ENCODE assay signal across 8 mouse cellular contexts in the genomic region with DNA sequence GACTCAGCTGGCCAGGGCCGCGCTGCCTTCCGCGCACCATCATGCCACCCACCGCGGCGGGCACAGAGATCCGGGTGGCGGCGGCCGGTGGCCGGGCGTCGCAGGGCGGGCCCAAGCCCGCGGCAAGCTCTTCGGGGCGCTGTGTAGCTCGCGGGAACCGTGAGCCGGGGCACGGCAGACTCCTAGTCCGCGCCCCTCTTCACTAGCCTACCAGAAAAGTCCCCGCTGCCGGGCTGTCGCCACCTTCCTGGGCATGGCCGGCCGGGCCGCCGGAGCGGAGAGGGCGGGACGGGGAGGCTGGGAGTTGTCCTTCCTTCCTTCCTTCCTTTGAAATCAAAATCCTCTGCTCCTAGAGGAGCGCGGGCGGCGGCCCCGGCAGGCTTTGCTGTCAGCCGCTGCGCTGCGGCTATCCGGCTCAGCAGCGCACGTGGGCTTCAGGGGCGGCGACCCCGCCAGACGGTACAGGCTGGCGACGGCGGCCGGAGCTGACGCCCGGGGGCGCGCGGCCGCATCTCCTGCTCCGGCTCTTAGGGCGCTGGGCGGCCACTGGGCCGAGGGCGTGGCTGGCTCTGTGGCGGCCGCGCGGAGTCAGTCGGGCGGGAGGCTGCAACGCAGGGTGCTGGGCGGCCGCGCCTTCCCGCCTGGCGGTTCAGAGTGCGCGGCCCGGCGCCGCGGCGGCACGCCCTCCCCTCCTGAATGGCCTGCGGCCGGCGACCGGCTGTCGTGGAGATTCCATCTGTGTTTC. TPM values are rescaled to one million over a fixed set of nuclear protein-coding genes. Genes with fewer than 3 reads are reported as not detected.
A peak's percentile ranks its signal among the peaks of the same experiment; 100 is the strongest.
DNase-seq lines count a peak whose midpoint lies in the region; ATAC-seq lines count a peak whose summit lies in the region.

No protein-coding gene starts in this region.

- ATAC-seq in cerebellum, adult (ENCODE audit: insufficient number of reproducible peaks, low FRiP score, low TSS enrichment) = peak; percentile 65
- ATAC-seq in granulocyte monocyte progenitor cell, adult 5-6 weeks (replicated peaks; ENCODE audit: poor library complexity, severe bottlenecking) = peak; percentile 47
- ATAC-seq in intestine, embryonic 16.5 days = peak; percentile 86
- peak; percentile 79 for ATAC-seq in limb, embryonic 15.5 days (ENCODE audit: insufficient number of reproducible peaks, low FRiP score, low TSS enrichment, low read depth)
- peak; percentile 72 for ATAC-seq in midbrain, embryonic 16.5 days

- peaks cover 65% of the 10 kb centered on the region for H3K4me1 ChIP-seq in embryonic facial prominence, embryonic 10.5 days
- peaks cover 38% of the 10 kb centered on the region for H3K4me1 ChIP-seq in intestine, embryonic 16.5 days (ENCODE audit: control insufficient read depth, insufficient read depth, low read length)
- peaks cover 36% of the 10 kb centered on the region for H3K4me1 ChIP-seq in limb, embryonic 15.5 days
- H3K4me1 ChIP-seq in midbrain, embryonic 16.5 days (ENCODE audit: control insufficient read depth, insufficient read depth, low read length) = peaks cover 47% of the 10 kb centered on the region

- H3K4me2 ChIP-seq in intestine, embryonic 16.5 days (ENCODE audit: low read depth, low read length) = peak overlapping the region; percentile 89
- H3K4me2 ChIP-seq in limb, embryonic 15.5 days = peak overlapping the region; percentile 96
- peak overlapping the region; percentile 86 for H3K4me2 ChIP-seq in midbrain, embryonic 16.5 days (ENCODE audit: low read length)

- H3K9ac ChIP-seq in intestine, embryonic 16.5 days (ENCODE audit: low read depth, low read length) = peak overlapping the region; percentile 93
- H3K9ac ChIP-seq in limb, embryonic 15.5 days = peak overlapping the region; percentile 81
- H3K9ac ChIP-seq in midbrain, embryonic 16.5 days (ENCODE audit: low read depth, low read length) = peak overlapping the region; percentile 95

- WGBS in embryonic facial prominence, embryonic 10.5 days = under 1% methylated on average over 91 of the region's 91 CpGs
- under 1% methylated on average over 67 of the region's 91 CpGs for WGBS in intestine, embryonic 16.5 days
- WGBS in limb, embryonic 15.5 days = 0% methylated on average over 69 of the region's 91 CpGs
- under 1% methylated on average over 83 of the region's 91 CpGs for WGBS in midbrain, embryonic 16.5 days

- DNase-seq in cerebellum, adult 8-10 months = no peak
- DNase-seq in embryonic facial prominence, embryonic 10.5 days (ENCODE audit: low spot score) = peak; percentile 81
- DNase-seq in spleen, adult 18-20 months = peak; percentile 61 to 72

- no peaks in the 10 kb centered on the region for H3K27me3 ChIP-seq in embryonic facial prominence, embryonic 10.5 days (replicated peaks; ENCODE audit: low read depth, poor library complexity, severe bottlenecking)
- no peaks in the 10 kb centered on the region for H3K27me3 ChIP-seq in intestine, embryonic 16.5 days (replicated peaks; ENCODE audit: control insufficient read depth, insufficient read depth, low read length)
- no peaks in the 10 kb centered on the region for H3K27me3 ChIP-seq in limb, embryonic 15.5 days
- H3K27me3 ChIP-seq in midbrain, embryonic 16.5 days (ENCODE audit: control insufficient read depth, insufficient read depth, low read depth, low read length) = no peaks in the 10 kb centered on the region

- peak overlapping the region; percentile 89 for H3K4me3 ChIP-seq in embryonic facial prominence, embryonic 10.5 days
- peak overlapping the region; percentile 83 for H3K4me3 ChIP-seq in intestine, embryonic 16.5 days (ENCODE audit: low read length)
- peak overlapping the region; percentile 71 for H3K4me3 ChIP-seq in limb, embryonic 15.5 days
- peak overlapping the region; percentile 86 for H3K4me3 ChIP-seq in midbrain, embryonic 16.5 days (ENCODE audit: low read depth, low read length)

- peaks cover 15% of the 10 kb centered on the region for H3K36me3 ChIP-seq in embryonic facial prominence, embryonic 10.5 days (replicated peaks)
- no peaks in the 10 kb centered on the region for H3K36me3 ChIP-seq in intestine, embryonic 16.5 days (ENCODE audit: control insufficient read depth, insufficient read depth, low read length)
- H3K36me3 ChIP-seq in limb, embryonic 15.5 days = peaks cover 4% of the 10 kb centered on the region; the same call in 1 of the 2 replicates
- H3K36me3 ChIP-seq in midbrain, embryonic 16.5 days (ENCODE audit: control insufficient read depth, insufficient read depth, low read length) = no peaks in the 10 kb centered on the region

- peaks cover 6% of the 10 kb centered on the region; the same call in 1 of the 2 replicates for H3K9me3 ChIP-seq in embryonic facial prominence, embryonic 10.5 days
- H3K9me3 ChIP-seq in intestine, embryonic 16.5 days (ENCODE audit: control insufficient read depth, low read length) = peaks cover 3% of the 10 kb centered on the region; the same call in 1 of the 2 replicates
- H3K9me3 ChIP-seq in limb, embryonic 15.5 days = no peaks in the 10 kb centered on the region
- no peaks in the 10 kb centered on the region for H3K9me3 ChIP-seq in midbrain, embryonic 16.5 days (replicated peaks; ENCODE audit: control insufficient read depth, low read length, poor library complexity, severe bottlenecking)

- H3K27ac ChIP-seq in embryonic facial prominence, embryonic 10.5 days (replicated peaks) = peak overlapping the region; percentile 99
- peak overlapping the region; percentile 99 for H3K27ac ChIP-seq in intestine, embryonic 16.5 days (ENCODE audit: low read length)
- H3K27ac ChIP-seq in limb, embryonic 15.5 days = peak overlapping the region; percentile 93
- peak overlapping the region; percentile 94 for H3K27ac ChIP-seq in midbrain, embryonic 16.5 days (ENCODE audit: low read length)

RNA-seq across cellular contexts. Expression of a gene that starts 0.7 kb away (rescaled TPM):
- polyA plus RNA-seq in embryonic facial prominence, embryonic 10.5 days (2016; fragmentation: Nextera tagmentation; extraction: Ambion mirVana) = 14.2 and 14.6 TPM in 2 replicates
- 4.9 and 5.8 TPM in 2 replicates for total RNA-seq in granulocyte monocyte progenitor cell, adult 5-6 weeks (2014; fragmentation: Nextera tagmentation)
- 5.6 and 6.4 TPM in 2 replicates for total RNA-seq in granulocyte monocyte progenitor cell, adult 5-6 weeks (2017)
- polyA plus RNA-seq in intestine, embryonic 16.5 days (2015; fragmentation: Nextera tagmentation; extraction: Ambion mirVana) = 5.8 and 7.0 TPM in 2 replicates
- polyA plus RNA-seq in limb, embryonic 15.5 days (2015; fragmentation: Nextera tagmentation; extraction: Ambion mirVana) = 8.9 and 9.7 TPM in 2 replicates
- polyA plus RNA-seq in midbrain, embryonic 16.5 days (2015; fragmentation: Nextera tagmentation; extraction: Ambion mirVana) = 7.1 and 7.6 TPM in 2 replicates

RNA-seq across cellular contexts. Expression of a gene that starts 0.8 kb away (rescaled TPM):
- polyA plus RNA-seq in embryonic facial prominence, embryonic 10.5 days (2016; fragmentation: Nextera tagmentation; extraction: Ambion mirVana) = 90.6 and 99.6 TPM in 2 replicates
- total RNA-seq in granulocyte monocyte progenitor cell, adult 5-6 weeks (2014; fragmentation: Nextera tagmentation) = 22.6 and 29.3 TPM in 2 replicates
- total RNA-seq in granulocyte monocyte progenitor cell, adult 5-6 weeks (2017) = 55.4 and 70.9 TPM in 2 replicates
- 73.1 and 83.0 TPM in 2 replicates for polyA plus RNA-seq in intestine, embryonic 16.5 days (2015; fragmentation: Nextera tagmentation; extraction: Ambion mirVana)
- polyA plus RNA-seq in limb, embryonic 15.5 days (2015; fragmentation: Nextera tagmentation; extraction: Ambion mirVana) = 84.9 and 90.8 TPM in 2 replicates
- polyA plus RNA-seq in midbrain, embryonic 16.5 days (2015; fragmentation: Nextera tagmentation; extraction: Ambion mirVana) = 61.7 and 65.9 TPM in 2 replicates
